Mouse (Mus musculus): ENCODE results near the gene Pkig. TPM values are rescaled to one million over a fixed set of nuclear protein-coding genes. Genes with fewer than 3 reads are reported as not detected.

Pkig gene
- total RNA-seq, 1 experiment from 2014 or later, result 47.7 TPM

DNA sequence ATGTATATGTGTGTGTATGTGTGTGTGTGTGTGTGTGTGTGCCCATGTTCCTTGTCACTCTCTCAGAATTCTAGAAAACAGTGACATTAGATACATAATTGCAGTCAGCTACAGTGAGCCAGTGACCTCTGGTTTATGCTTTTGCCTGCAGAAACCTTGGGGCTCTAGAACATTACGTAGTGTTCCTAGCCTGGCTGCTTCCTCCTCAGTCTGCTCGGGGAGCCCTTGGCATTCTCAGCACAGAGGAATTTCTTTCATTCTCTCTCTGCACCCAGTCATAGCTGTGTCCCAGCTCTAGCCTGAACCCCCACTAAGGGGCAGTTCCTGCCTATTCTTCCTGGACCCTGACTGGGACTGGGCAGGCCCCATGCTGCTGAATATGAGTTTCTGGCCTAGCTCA lies 100.0 kb downstream of the Pkig start:
- DNase-seq, result no peak

DNA sequence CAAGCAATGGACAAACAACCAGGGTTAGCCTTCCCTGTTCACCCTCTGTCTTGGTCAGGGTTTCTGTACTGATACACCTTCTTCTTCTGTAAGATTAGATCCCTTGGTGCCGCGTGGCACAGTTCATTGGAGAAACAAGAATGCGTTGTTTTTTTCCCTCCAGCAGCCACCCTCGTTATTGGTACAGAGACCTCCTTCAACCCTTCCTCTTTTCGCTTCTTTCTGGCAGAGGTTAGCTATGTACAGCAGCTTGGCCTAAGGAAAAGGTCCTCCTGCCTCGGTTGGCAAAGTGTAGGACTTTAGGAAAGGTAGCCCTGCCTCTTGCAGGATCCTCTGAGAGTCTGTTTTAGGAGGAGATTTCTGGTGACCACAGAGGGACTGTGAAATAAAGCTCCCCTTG lies 102.4 kb downstream of the Pkig start:
- no peak for DNase-seq

DNA sequence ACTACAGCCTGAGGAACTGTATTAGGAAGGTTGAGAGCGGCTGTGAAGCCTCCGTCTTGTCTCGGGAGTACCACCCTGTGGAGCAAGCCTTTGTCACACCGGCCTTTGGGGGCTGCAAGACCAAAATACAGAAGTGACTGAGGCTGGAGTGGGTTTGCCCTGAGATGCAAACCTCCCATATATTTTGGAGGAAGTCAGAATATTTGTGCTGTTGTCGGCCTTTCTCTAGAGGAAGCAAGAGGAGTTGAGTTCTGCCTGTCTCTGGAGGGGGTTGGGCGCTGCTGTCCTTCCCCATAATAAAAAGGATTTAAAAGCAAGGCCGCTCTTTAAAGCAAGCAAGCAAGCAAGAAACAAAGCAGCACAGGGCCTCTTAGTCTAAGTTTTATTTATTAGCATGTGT lies 103.2 kb downstream of the Pkig start:
- no peak for DNase-seq

DNA sequence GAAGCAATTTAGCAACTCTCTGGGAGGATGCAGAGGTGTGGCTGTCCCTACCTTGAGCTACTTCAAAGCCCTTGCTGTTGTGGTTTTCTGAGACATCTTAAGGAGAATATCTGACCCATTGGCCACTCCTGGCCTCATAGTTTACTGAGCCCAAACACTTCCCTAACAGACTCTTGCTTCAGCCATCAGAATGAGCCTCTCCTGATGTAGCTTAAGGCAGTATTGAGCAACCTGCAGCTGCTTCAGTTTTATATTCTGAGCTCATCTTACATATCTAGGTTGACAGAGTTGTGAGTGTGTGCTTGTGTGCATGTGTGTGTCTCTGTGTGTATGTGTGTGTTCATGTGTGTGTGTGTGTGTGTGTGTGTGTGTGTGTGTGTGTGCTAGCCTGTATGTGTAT lies 108.1 kb downstream of the Pkig start:
- no peak for DNase-seq

DNA sequence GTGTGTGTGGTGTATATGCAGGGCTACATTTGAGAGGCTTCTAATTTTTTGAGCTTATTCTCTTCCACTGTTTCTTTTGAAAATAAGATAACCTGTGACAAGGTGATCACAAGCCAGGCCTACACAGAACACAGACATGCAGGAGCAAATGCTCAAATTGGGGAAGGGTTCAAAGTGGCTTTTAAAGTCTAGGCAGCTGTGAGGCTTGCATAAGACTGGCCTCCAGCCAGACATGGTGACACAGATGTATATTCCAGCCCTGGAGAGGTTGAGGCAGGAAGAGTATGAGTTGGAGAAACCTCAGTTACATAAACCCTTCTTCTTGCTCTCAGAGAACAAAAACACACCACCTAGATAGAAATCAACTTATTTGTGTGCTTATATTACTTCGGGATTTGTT lies 108.7 kb downstream of the Pkig start:
- DNase-seq, result no peak

DNA sequence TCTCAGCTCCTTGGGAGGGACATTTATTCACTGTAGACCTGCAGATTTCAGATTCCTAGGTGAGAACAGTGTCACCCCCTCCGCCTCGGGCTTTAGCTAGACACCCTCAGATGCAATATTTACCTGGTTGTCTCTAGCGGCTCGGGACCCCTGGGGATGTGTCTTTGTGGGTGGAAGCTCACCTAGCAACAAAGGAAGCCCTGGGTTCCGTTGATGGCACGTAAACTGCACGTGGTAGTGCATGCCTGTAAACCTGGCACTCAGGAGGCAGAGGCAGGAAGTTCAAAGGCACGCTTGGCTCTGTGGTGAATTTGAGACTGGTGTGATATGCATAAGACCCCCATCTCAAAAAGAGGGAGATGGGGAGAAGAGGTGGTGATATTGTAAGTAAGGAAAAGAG lies 112.5 kb downstream of the Pkig start:
- no peak for DNase-seq

Other genes with a start within 250 kb of the Pkig start
- 34.2 and 36.7 TPM in 2 replicates for gene Oser1, start 233.7 kb upstream of the Pkig start, total RNA-seq (2021)
- 2.8 and 3.7 TPM in 2 replicates for gene Gdap1l1, start 219.9 kb upstream of the Pkig start, total RNA-seq (2021)
- 61.2 and 74.5 TPM in 2 replicates for gene Fitm2, start 185.8 kb upstream of the Pkig start, total RNA-seq (2021)
- not detected in 2 replicates for gene R3hdml, start 166.1 kb upstream of the Pkig start, total RNA-seq (2021)
- gene Hnf4a, start 151.6 kb upstream of the Pkig start, total RNA-seq (2021), result 2.4 TPM in 1 of 2 replicates, not detected in the other
- gene Ttpal, start 56.1 kb upstream of the Pkig start, total RNA-seq (2021), result 29.4 and 30.0 TPM in 2 replicates
- gene Serinc3, start 13.3 kb upstream of the Pkig start, total RNA-seq (2021), result 482 and 571 TPM in 2 replicates
- gene Ada, start 91.9 kb downstream of the Pkig start, total RNA-seq (2021), result 2.8 and 3.6 TPM in 2 replicates
- not detected in 2 replicates for gene Ccn5, start 162.5 kb downstream of the Pkig start, total RNA-seq (2021)
- not detected in 2 replicates for gene Kcnk15, start 195.3 kb downstream of the Pkig start, total RNA-seq (2021)

Measured in adrenal gland, postnatal 25 days (tissue).